Mouse (Mus musculus) limb, embryonic 12.5 days (tissue): ENCODE data around the gene Fam129b. TPM values are rescaled to one million over a fixed set of nuclear protein-coding genes. Genes with fewer than 3 reads are reported as not detected.

Experiments used
- ATAC-seq: fragments of 200-750 bp; cut with Nextera tagmentation; 2 replicates; pipeline ENCODE4 v1.8.0; 2017; ENCODE audit warnings: low read depth, moderate TSS enrichment; ENCODE audit not compliant: insufficient number of reproducible peaks, insufficient read depth, low FRiP score, low TSS enrichment
- H3K27ac ChIP-seq: fragments of 300-500 bp; sonication (generic); 2 replicates; pipeline ENCODE4 v1.5.1; 2016; ENCODE audit warnings: mild to moderate bottlenecking, moderate library complexity
- H3K27me3 ChIP-seq: fragments of 300-500 bp; sonication (generic); 2 replicates; pipeline ENCODE4 v1.6.1; 2016; ENCODE audit warnings: mild to moderate bottlenecking, moderate library complexity
- H3K36me3 ChIP-seq: fragments of 300-500 bp; sonication (generic); 2 replicates; pipeline ENCODE4 v1.6.1; 2016; ENCODE audit warnings: mild to moderate bottlenecking, moderate library complexity
- H3K4me1 ChIP-seq: fragments of 300-500 bp; sonication (generic); replicated peaks from 2 replicates; pipeline ENCODE4 v1.6.1; 2016
- H3K4me2 ChIP-seq: fragments of 300-500 bp; sonication (generic); 2 replicates; pipeline ENCODE4 v1.6.1; 2016; ENCODE audit warnings: mild to moderate bottlenecking, moderate library complexity
- H3K4me3 ChIP-seq: fragments of 300-500 bp; sonication (generic); replicated peaks from 2 replicates; pipeline ENCODE4 v1.5.1; 2016; ENCODE audit warnings: mild to moderate bottlenecking
- H3K9ac ChIP-seq: fragments of 300-500 bp; sonication (generic); replicated peaks from 2 replicates; pipeline ENCODE4 v1.6.1; 2016; ENCODE audit warnings: mild to moderate bottlenecking, moderate library complexity
- H3K9me3 ChIP-seq: fragments of 300-500 bp; sonication (generic); 2 replicates; pipeline ENCODE4 v1.6.1; 2016; ENCODE audit warnings: mild to moderate bottlenecking, moderate library complexity
- WGBS: fragments of 180-500 bp; shearing (Covaris S2); methylation state at CpG from one replicate; pipeline ENCODE4 v1.1.7; 2016; 5-methylcytosine and 5-hydroxymethylcytosine counted together
- polyA plus RNA-seq: library from polyadenylated mRNA; unstranded; fragments of >200 nt; fragmentation: Nextera tagmentation; extraction: Ambion mirVana; gene quantifications from 2 replicates; pipeline ENCODE4 v1.2.1, GENCODE M21; 2016

Gene Fam129b
- 48.0 and 48.1 TPM in 2 replicates for polyA plus RNA-seq

DNA sequence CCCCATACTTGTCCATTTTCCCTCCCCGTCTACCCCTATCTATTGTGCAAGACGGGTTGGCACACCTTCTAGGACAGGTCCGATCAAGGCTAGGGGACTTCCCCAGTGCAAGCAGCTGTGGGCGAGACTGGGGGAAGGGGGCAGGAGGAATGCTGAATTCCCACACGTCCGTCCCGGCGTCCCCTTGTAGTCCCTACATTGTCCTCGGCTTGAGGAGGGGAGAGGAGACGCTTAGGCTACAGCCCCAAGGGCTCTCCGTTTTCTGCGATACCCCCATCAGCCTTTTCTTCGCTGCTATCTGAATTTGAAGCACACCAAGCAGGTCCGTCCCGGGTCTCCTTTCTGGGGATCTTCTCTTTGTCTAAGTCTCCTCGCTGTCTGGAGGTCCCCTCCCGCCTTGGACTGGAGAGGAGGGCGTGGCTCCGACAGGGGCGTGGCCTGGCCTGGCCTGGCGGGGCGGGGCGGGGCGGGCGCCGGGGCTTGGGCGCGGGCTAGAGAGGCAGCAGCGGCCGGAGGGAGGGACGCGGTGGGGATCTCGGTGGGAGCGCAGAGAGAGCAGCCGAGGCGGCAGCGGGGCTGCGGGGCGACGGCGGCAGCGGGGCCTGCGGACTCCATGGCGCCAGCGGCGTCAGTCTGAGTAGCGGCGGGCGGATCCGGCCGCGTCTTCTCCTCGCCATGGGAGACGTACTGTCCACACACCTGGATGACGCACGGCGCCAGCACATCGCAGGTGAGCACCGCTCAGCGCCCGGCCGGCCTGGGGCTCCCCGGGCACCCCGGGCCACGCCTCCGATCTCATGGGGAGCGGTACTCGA, at the start of gene Fam129b:
TSS of gene Fam129b (plus strand) at position 440 of the 815 bp plus-strand sequence.
- peak; percentile 87 for ATAC-seq
- Histone ChIP-seq H3K4me3 (peak within 1 kb of the TSS; percentile 82), H3K9ac (peak within 1 kb of the TSS; percentile 93), H3K9me3 (no peaks in the 10 kb centered on the region), H3K27ac (peak within 1 kb of the TSS; percentile 74), H3K27me3 (no peaks in the 10 kb centered on the region), H3K36me3 (no peaks in the 10 kb centered on the region; the same call in 1 of the 2 replicates), H3K4me2 (peak within 1 kb of the TSS; percentile 86), H3K4me1 (peaks cover 55% of the 10 kb centered on the region)
- under 1% methylated on average over 59 of the region's 68 CpGs for WGBS

DNA sequence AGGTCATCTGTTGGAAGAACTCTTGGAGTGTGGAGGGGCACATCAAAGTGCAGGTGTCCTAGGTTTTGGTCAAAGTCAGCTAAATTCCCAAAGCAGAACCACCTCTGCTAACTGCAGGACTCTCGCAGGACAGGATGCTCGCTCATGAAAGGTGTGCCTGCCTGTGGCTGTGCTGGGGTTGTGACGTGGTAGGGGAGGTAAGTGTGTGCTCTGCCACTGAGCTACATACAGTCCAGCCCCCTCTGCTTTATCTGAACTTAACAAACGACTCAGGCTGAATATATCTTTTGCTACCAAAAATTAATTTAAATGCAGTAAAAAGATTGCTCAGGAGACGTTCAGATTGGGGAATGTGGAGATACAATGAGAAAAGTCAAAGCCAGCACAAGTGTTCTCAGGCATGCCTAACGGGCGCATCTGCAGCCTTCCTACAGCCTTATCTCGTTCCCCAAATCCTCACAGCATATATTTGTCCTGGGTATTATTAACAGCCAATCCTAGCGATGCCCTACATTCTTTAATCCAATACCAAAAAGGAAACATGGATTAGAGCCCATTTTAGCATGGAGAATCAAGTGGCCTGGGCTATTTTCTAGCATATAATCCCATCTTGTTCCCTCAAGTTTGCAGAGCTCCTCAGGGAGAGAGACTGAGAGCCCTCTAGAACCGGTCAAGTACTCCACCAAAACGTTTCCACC, 46.8 kb upstream of the Fam129b start:
- Histone ChIP-seq H3K9me3 (no peaks in the 10 kb centered on the region), H3K27me3 (no peaks in the 10 kb centered on the region), H3K27ac (no peak overlapping the region), H3K4me2 (no peak overlapping the region), H3K9ac (no peak overlapping the region), H3K36me3 (no peaks in the 10 kb centered on the region), H3K4me3 (no peak overlapping the region), H3K4me1 (peaks cover 10% of the 10 kb centered on the region)
- 79% methylated on average over 11 of the region's 11 CpGs for WGBS
- no peak for ATAC-seq

DNA sequence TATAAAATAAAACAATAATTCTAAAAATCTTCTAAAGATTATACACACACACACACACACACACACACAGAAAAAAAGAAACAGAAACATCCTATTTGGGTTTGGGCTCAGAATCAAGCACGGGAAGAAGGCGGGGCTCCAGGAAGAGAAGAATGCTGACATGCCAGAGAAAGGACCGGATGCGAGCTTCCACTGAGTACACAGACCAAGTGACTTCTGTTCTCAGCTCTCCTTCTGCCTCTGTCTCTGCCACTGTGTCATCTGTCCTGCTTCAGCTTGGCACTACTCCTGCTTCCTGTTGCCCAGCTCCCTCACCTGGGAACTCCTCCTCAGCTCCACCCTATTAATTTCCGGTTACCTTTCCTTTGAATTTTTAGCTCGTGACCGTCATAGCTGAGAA, 41.4 kb upstream of the Fam129b start:
- 57% methylated on average over 7 of the region's 7 CpGs for WGBS

DNA sequence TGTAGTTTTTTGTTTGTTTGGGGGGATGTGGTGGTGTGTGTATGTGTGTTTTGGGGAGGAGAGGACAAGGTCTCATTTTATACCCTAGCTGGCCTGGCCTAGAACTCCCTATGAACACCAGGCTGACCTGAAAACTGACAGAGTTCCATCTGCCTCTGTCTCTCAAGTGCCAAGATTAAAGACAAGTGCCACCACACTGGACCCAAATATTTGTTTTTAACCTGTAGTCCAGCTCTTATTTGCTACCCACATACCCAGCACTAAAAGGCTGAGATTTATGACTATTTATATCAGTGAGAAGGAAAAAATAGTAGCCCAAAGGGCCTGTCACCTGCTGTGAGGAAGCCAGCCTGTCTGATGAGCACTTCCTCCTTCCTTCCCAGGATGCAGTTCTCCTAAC, 40.3 kb upstream of the Fam129b start:
- ATAC-seq: no peak
- H3K27ac ChIP-seq: no peak overlapping the region
- no peaks in the 10 kb centered on the region for H3K27me3 ChIP-seq
- peaks cover 21% of the 10 kb centered on the region for H3K4me1 ChIP-seq
- H3K36me3 ChIP-seq: no peaks in the 10 kb centered on the region
- H3K4me2 ChIP-seq: no peak overlapping the region
- H3K4me3 ChIP-seq: no peak overlapping the region
- no peaks in the 10 kb centered on the region for H3K9me3 ChIP-seq
- no peak overlapping the region for H3K9ac ChIP-seq

More for the DNA sequence above, 41.4 kb upstream of the Fam129b start:
- H3K27ac ChIP-seq: peak overlapping the region; percentile 0; the same call in 1 of the 2 replicates
- no peaks in the 10 kb centered on the region for H3K36me3 ChIP-seq
- H3K9me3 ChIP-seq: no peaks in the 10 kb centered on the region
- no peak overlapping the region for H3K4me2 ChIP-seq
- no peaks in the 10 kb centered on the region for H3K27me3 ChIP-seq
- no peak overlapping the region for H3K4me3 ChIP-seq
- peaks cover 16% of the 10 kb centered on the region for H3K4me1 ChIP-seq
- H3K9ac ChIP-seq: no peak overlapping the region
- no peak for ATAC-seq

DNA sequence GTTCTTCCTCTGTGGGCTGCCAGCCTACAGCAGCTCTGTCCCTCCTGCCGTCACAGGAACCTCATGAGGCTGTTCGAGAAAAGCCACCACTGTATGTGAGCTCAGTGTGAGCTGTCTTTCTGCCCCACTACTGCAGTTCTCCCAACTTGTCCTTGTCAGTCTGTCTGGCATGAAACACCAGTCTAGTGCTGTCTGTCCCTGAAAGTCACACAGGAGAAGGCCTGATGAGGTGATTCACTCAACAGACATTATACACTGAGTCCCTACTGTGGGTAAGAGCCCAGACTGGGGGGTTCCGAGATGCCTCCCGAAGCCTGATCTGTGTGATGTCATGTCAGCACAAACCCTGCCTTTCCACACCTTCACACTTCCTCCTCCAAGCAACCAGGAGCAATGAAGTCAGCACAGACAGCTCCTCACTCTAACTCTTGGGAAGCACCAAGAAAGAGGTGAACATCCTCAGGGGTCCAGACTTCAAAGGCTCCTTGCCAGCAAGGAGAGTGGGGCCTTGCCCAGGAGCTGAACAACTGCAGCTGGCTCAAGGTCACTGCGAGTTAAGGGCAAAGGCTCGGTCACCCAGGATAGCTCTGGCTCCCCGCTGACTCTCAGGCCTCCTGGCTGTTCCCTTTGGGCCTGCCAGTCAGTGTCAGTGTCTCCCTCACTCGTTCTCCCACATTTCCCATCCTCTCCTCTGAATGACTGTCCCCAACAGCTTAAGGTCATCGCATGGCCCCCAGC, 37.6 kb upstream of the Fam129b start:
- H3K27me3 ChIP-seq: no peaks in the 10 kb centered on the region
- WGBS: 52% methylated on average over 9 of the region's 9 CpGs
- no peak overlapping the region for H3K4me3 ChIP-seq
- no peak for ATAC-seq
- peaks cover 16% of the 10 kb centered on the region; the same call in 1 of the 2 replicates for H3K4me1 ChIP-seq
- no peak overlapping the region; the same call in 1 of the 2 replicates for H3K9ac ChIP-seq
- no peak overlapping the region for H3K4me2 ChIP-seq
- no peak overlapping the region for H3K27ac ChIP-seq
- H3K9me3 ChIP-seq: no peaks in the 10 kb centered on the region
- H3K36me3 ChIP-seq: no peaks in the 10 kb centered on the region; the same call in 1 of the 2 replicates

DNA sequence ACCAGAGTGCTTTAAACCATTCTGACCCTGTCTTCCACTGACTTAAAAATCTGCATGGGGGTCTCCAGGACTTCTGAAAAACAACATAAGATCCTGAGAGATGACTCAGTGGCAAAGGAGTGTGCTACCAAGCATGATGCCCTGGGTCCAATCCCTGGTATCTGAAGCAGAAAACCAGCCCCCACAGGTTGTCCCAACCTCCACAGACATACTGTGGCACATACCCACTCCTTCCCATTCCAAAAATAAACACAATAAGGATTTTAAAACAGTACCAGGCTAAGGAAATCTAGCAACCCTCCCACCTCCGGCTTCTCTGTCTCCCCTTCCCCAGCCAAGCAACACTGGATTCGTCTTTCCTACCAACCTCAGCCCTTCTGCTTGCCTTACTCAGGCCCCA, 36.7 kb upstream of the Fam129b start:
- WGBS: 80% methylated on average over 2 of the region's 2 CpGs
- no peaks in the 10 kb centered on the region for H3K27me3 ChIP-seq
- H3K4me3 ChIP-seq: no peak overlapping the region
- no peaks in the 10 kb centered on the region for H3K9me3 ChIP-seq
- H3K9ac ChIP-seq: no peak overlapping the region
- peaks cover 16% of the 10 kb centered on the region; the same call in 1 of the 2 replicates for H3K4me1 ChIP-seq
- no peak overlapping the region for H3K27ac ChIP-seq
- no peaks in the 10 kb centered on the region; the same call in 1 of the 2 replicates for H3K36me3 ChIP-seq
- ATAC-seq: no peak
- H3K4me2 ChIP-seq: no peak overlapping the region

DNA sequence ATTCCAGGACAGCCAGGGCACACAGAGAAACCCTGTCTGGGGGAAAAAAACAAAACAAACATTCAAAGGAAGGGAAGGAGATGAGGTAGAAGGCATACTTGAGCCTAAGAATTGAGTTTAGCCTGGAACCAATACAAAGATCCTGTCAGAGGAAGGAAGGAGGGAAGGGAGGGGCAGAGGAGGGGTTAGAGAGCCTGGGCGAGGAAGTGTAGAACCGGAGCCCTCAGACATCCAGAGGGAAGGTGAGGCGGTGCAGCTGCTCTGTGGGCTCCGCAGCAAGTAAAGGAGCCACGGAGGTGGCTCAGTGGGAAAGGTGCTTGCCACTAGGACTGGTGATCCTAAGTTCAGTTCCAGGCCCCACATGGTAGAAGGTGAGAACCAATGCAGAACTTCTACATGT, 34.8 kb upstream of the Fam129b start:
- H3K36me3 ChIP-seq: no peaks in the 10 kb centered on the region; the same call in 1 of the 2 replicates
- WGBS: 75% methylated on average over 5 of the region's 5 CpGs
- peaks cover 21% of the 10 kb centered on the region for H3K4me1 ChIP-seq
- 0 out of 2 replicates have a peak overlapping the region, but pooled peaks have one; percentile 5 for H3K27ac ChIP-seq
- no peak overlapping the region for H3K4me2 ChIP-seq
- H3K4me3 ChIP-seq: no peak overlapping the region
- H3K9me3 ChIP-seq: no peaks in the 10 kb centered on the region
- H3K9ac ChIP-seq: no peak overlapping the region
- H3K27me3 ChIP-seq: no peaks in the 10 kb centered on the region
- no peak for ATAC-seq

DNA sequence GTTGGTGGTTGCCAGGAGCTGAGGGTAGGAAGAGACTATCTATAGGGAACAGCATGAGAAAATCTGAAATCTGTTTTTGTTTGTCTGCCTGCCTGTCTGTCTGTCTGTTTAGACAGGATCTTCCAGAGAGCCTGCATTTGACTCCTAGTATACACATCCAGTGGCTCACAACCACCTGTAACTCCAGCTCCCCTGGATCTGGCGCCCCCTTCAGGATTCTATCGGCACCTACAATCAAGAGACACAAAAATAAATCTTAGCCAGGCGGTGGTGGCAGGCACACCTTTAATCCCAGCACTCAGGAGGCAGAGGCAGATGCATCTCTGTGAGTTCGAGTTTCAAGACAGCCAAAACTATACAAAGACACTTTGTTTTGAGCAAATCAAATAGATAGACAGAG, 33.4 kb upstream of the Fam129b start:
- no peak for ATAC-seq
- WGBS: 43% methylated on average over 4 of the region's 4 CpGs
- Histone ChIP-seq H3K4me1 (peaks cover 24% of the 10 kb centered on the region), H3K27ac (no peak overlapping the region), H3K9ac (no peak overlapping the region), H3K27me3 (no peaks in the 10 kb centered on the region), H3K4me2 (no peak overlapping the region), H3K36me3 (no peaks in the 10 kb centered on the region; the same call in 1 of the 2 replicates), H3K4me3 (no peak overlapping the region), H3K9me3 (no peaks in the 10 kb centered on the region)

DNA sequence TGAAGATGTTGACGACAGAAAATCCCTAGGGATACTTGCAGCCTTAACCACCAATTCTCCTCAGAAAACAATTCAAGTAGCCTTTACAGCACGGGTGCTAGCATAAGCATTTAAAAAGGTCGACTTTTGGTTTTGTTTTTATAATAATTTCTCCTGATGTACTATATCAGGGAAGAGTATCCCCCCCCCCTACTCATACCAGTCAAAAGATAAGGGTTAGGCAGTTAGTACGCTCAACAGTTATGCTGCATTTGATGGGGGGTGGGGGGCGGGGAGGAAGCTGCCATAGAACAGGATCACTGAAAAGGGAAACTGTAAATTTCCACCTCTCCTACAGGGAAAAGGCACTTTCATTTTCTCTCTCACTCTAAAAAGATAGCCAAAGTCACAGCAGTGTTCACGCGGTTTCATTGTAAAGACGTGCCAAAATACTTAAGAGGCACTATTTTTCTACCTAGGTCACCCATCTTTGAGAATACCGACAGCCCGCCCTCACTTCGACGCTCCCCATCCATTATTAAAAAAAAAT, 30.3 kb upstream of the Fam129b start:
- H3K4me3 ChIP-seq: peak overlapping the region; percentile 77
- peaks cover 3% of the 10 kb centered on the region; the same call in 1 of the 2 replicates for H3K9me3 ChIP-seq
- peak overlapping the region; percentile 99 for H3K4me2 ChIP-seq
- 5% methylated on average over 12 of the region's 12 CpGs for WGBS
- peaks cover 8% of the 10 kb centered on the region; the same call in 1 of the 2 replicates for H3K4me1 ChIP-seq
- peaks cover 2% of the 10 kb centered on the region; the same call in 1 of the 2 replicates for H3K27me3 ChIP-seq
- ATAC-seq: no peak
- H3K9ac ChIP-seq: peak overlapping the region; percentile 78
- no peak overlapping the region for H3K27ac ChIP-seq
- no peaks in the 10 kb centered on the region; the same call in 1 of the 2 replicates for H3K36me3 ChIP-seq

DNA sequence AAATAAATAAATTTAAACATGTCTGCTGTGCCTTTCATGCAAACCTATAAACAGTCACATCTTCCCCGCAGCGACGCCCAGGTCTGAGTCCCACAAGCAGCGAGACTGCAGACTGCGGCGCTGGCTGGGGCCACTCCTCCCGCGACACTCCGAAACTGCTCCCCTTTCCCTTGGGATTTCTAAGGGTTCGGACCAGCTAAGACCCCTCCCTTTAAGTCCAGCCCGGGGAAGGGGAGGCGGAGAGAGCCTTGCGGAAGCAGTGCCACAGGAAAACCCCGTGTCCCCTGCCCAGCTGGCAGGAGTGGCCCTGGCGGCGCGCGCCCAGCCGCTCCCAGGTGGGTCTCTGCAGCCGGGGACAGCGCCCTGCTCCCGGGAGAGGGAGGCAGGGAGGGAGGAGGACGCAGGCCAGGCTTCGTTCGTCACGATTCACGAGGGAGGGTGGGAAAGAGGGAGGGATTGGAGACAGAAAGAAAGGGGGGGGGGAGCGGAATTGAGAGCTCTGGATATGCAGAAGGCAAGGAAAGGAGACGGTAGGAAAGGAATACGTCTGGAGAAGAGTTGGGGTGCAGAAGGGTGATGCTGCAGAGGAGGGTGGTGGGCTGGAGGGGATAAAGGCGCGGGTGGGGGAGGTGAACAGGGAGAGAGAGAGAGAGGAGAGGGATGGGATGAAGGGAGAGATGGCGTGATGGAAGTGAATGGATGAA, 29.7 kb upstream of the Fam129b start:
- under 1% methylated on average over 33 of the region's 33 CpGs for WGBS
- no peak for ATAC-seq
- Histone ChIP-seq H3K27ac (peak overlapping the region; percentile 56), H3K9ac (peak overlapping the region; percentile 78), H3K4me2 (peak overlapping the region; percentile 99), H3K4me1 (peaks cover 8% of the 10 kb centered on the region; the same call in 1 of the 2 replicates), H3K4me3 (peak overlapping the region; percentile 77), H3K9me3 (peaks cover 3% of the 10 kb centered on the region; the same call in 1 of the 2 replicates), H3K36me3 (no peaks in the 10 kb centered on the region; the same call in 1 of the 2 replicates), H3K27me3 (peaks cover 8% of the 10 kb centered on the region)
